Mouse (Mus musculus): ENCODE measurements around the gene Poc1b. TPM values are rescaled to one million over a fixed set of nuclear protein-coding genes. Genes with fewer than 3 reads are reported as not detected.
A peak's percentile ranks its signal among the peaks of the same experiment; 100 is the strongest.

The Poc1b gene
- polyA plus RNA-seq, 1 experiment from 2014 or later, result 6.1 TPM

DNA sequence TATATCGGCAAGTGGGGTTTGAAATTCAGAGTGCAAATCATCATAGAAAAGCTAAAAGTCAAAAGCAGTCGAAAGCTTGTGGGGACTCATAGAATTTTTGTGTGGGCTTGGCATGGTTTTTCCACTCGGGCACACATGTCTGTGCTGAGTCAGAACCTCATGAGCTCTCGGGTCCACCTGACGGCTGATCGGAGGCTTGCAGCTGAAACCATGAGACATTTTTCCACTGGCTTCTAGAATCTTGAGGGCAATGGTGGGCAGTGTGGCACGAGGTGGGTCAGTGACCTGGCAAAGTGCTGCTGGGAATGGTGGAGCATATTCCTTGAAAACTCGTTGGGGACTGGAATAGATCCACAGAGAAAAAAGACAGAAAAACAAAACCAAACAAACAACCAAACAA lies 114.7 kb downstream of the Poc1b start:
- no peak for TF ChIP-seq CTCF (IDR thresholded peaks at IDR 0.05)
- no peak for TF ChIP-seq EP300 (IDR thresholded peaks at IDR 0.05)
- Histone ChIP-seq H3K4me3 (ENCODE audit: low read depth, low read length) (no peak overlapping the region), H3K9ac (replicated peaks; ENCODE audit: low read depth) (no peak overlapping the region), H3K27ac (ENCODE audit: low read length) (no peak overlapping the region), H3K4me2 (replicated peaks; ENCODE audit: low read depth, low read length) (no peak overlapping the region), H3K27me3 (replicated peaks; ENCODE audit: insufficient read depth, low read length) (no peaks in the 10 kb centered on the region), H3K36me3 (ENCODE audit: insufficient read depth, low read length) (no peaks in the 10 kb centered on the region), H3K9me3 (ENCODE audit: low read length) (no peaks in the 10 kb centered on the region), H3K4me1 (ENCODE audit: insufficient read depth, low read depth, low read length) (peaks cover 7% of the 10 kb centered on the region)
- ATAC-seq, result no peak
- WGBS, result 92% methylated on average over 8 of the region's 8 CpGs
- no peak for DNase-seq (ENCODE audit: low spot score)

- H3K9ac ChIP-seq (replicated peaks; ENCODE audit: low read depth), result no peak overlapping the region
- no peaks in the 10 kb centered on the region for H3K9me3 ChIP-seq (ENCODE audit: low read length)
- no peaks in the 10 kb centered on the region for H3K27me3 ChIP-seq (replicated peaks; ENCODE audit: insufficient read depth, low read length)
- WGBS, result 51% methylated on average over 5 of the region's 5 CpGs
- no peak overlapping the region for H3K4me2 ChIP-seq (replicated peaks; ENCODE audit: low read depth, low read length)
- no peak overlapping the region for H3K27ac ChIP-seq (ENCODE audit: low read length)
- H3K4me3 ChIP-seq (ENCODE audit: low read depth, low read length), result no peak overlapping the region
- TF ChIP-seq EP300 (IDR thresholded peaks at IDR 0.05) (no peak), CTCF (IDR thresholded peaks at IDR 0.05) (no peak)
- DNase-seq (ENCODE audit: low spot score), result no peak
- no peaks in the 10 kb centered on the region for H3K36me3 ChIP-seq (ENCODE audit: insufficient read depth, low read length)
- peaks cover 7% of the 10 kb centered on the region for H3K4me1 ChIP-seq (ENCODE audit: insufficient read depth, low read depth, low read length)
- no peak; the same call in 1 of the 2 replicates for ATAC-seq
Observed at GRCm38 (mm10) chr10:99222726-99223125, 115.9 kb downstream of the Poc1b start.

- Histone ChIP-seq H3K4me2 (replicated peaks; ENCODE audit: low read depth, low read length) (no peak overlapping the region), H3K9ac (replicated peaks; ENCODE audit: low read depth) (no peak overlapping the region), H3K27ac (ENCODE audit: low read length) (no peak overlapping the region), H3K27me3 (replicated peaks; ENCODE audit: insufficient read depth, low read length) (no peaks in the 10 kb centered on the region), H3K9me3 (ENCODE audit: low read length) (no peaks in the 10 kb centered on the region), H3K4me3 (ENCODE audit: low read depth, low read length) (no peak overlapping the region), H3K4me1 (ENCODE audit: insufficient read depth, low read depth, low read length) (peaks cover 17% of the 10 kb centered on the region), H3K36me3 (ENCODE audit: insufficient read depth, low read length) (no peaks in the 10 kb centered on the region)
- WGBS, result 19% methylated on average over 3 of the region's 3 CpGs
- ATAC-seq (no peak), DNase-seq (ENCODE audit: low spot score) (no peak)
- TF ChIP-seq CTCF (IDR thresholded peaks at IDR 0.05) (no peak), EP300 (IDR thresholded peaks at IDR 0.05) (no peak)
Observed at GRCm38 (mm10) chr10:99224218-99224617, 117.4 kb downstream of the Poc1b start.

GRCm38 (mm10) chr10:99226782-99227181 lies 119.9 kb downstream of the Poc1b start:
- 89% methylated on average over 5 of the region's 5 CpGs for WGBS
- no peak for DNase-seq (ENCODE audit: low spot score)

GRCm38 (mm10) chr10:99227968-99228864 lies 121.4 kb downstream of the Poc1b start:
- Histone ChIP-seq H3K9me3 (ENCODE audit: low read length) (no peaks in the 10 kb centered on the region), H3K36me3 (ENCODE audit: insufficient read depth, low read length) (no peaks in the 10 kb centered on the region), H3K9ac (replicated peaks; ENCODE audit: low read depth) (no peak overlapping the region), H3K4me2 (replicated peaks; ENCODE audit: low read depth, low read length) (peak overlapping the region; percentile 25), H3K4me1 (ENCODE audit: insufficient read depth, low read depth, low read length) (peaks cover 10% of the 10 kb centered on the region; the same call in 1 of the 2 replicates), H3K4me3 (ENCODE audit: low read depth, low read length) (no peak overlapping the region), H3K27ac (ENCODE audit: low read length) (peak overlapping the region; percentile 54), H3K27me3 (replicated peaks; ENCODE audit: insufficient read depth, low read length) (no peaks in the 10 kb centered on the region)
- DNase-seq (ENCODE audit: low spot score), result peak; percentile 62
- ATAC-seq, result peak; percentile 49
- TF ChIP-seq EP300 (IDR thresholded peaks at IDR 0.05) (0 out of 2 replicates have a peak, but pooled peaks have one; percentile 5), CTCF (IDR thresholded peaks at IDR 0.05) (no peak; the same call in 1 of the 2 replicates)
- 17% methylated on average over 17 of the region's 17 CpGs for WGBS

More at GRCm38 (mm10) chr10:99226782-99227181, 119.9 kb downstream of the Poc1b start:
- Histone ChIP-seq H3K9ac (replicated peaks; ENCODE audit: low read depth) (no peak overlapping the region), H3K4me1 (ENCODE audit: insufficient read depth, low read depth, low read length) (peaks cover 17% of the 10 kb centered on the region), H3K4me3 (ENCODE audit: low read depth, low read length) (no peak overlapping the region), H3K27me3 (replicated peaks; ENCODE audit: insufficient read depth, low read length) (no peaks in the 10 kb centered on the region), H3K27ac (ENCODE audit: low read length) (no peak overlapping the region), H3K36me3 (ENCODE audit: insufficient read depth, low read length) (no peaks in the 10 kb centered on the region), H3K9me3 (ENCODE audit: low read length) (no peaks in the 10 kb centered on the region), H3K4me2 (replicated peaks; ENCODE audit: low read depth, low read length) (no peak overlapping the region)
- TF ChIP-seq CTCF (IDR thresholded peaks at IDR 0.05), result no peak
- no peak for TF ChIP-seq EP300 (IDR thresholded peaks at IDR 0.05)
- ATAC-seq, result no peak

DNA sequence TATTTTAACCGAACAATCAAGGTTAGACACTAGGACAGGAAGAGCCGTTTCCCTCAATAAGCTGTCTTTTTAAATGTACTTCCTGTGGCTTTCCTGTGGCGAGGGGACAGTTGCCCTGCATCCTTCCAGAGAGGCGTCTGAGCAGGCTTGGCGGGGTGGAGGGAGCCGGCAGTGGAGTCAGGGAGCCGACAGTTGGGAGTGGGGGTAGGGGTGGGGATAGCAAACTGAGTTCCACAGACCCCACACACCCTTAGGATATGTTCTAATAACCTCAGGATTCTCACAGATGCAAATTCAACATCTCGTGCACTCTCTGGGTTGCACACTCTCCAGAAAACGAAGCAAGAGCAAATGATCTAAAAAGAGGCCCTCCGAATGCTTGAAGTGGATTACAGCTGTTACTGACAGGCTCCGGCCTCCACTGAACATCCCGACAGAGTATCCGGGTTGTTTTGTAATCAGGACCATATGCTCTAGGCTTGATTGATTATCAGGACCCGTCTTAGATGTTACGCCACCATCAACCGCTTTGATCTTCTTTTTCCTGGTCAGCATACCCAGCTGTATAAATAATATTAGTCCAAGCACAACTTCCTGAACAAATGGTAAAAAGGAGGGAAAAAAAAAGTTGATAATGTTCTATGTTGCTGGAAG lies 122.3 kb downstream of the Poc1b start:
- H3K9ac ChIP-seq (replicated peaks; ENCODE audit: low read depth), result no peak overlapping the region
- H3K27me3 ChIP-seq (replicated peaks; ENCODE audit: insufficient read depth, low read length), result no peaks in the 10 kb centered on the region
- ATAC-seq (peak; percentile 84), DNase-seq (ENCODE audit: low spot score) (peak; percentile 86)
- 16% methylated on average over 16 of the region's 16 CpGs for WGBS
- H3K36me3 ChIP-seq (ENCODE audit: insufficient read depth, low read length), result no peaks in the 10 kb centered on the region
- TF ChIP-seq CTCF (IDR thresholded peaks at IDR 0.05) (no peak), EP300 (IDR thresholded peaks at IDR 0.05) (no peak; the same call in 1 of the 2 replicates)
- H3K9me3 ChIP-seq (ENCODE audit: low read length), result no peaks in the 10 kb centered on the region
- peak overlapping the region; percentile 25; the same call in 1 of the 2 replicates for H3K4me2 ChIP-seq (replicated peaks; ENCODE audit: low read depth, low read length)
- no peak overlapping the region for H3K4me3 ChIP-seq (ENCODE audit: low read depth, low read length)
- peaks cover 10% of the 10 kb centered on the region; the same call in 1 of the 2 replicates for H3K4me1 ChIP-seq (ENCODE audit: insufficient read depth, low read depth, low read length)
- peak overlapping the region; percentile 61 for H3K27ac ChIP-seq (ENCODE audit: low read length)
